Mouse (Mus musculus): ENCODE measurements around the gene Atp1a1.
A peak's percentile ranks its signal among the peaks of the same experiment; 100 is the strongest.

The Atp1a1 gene

DNA sequence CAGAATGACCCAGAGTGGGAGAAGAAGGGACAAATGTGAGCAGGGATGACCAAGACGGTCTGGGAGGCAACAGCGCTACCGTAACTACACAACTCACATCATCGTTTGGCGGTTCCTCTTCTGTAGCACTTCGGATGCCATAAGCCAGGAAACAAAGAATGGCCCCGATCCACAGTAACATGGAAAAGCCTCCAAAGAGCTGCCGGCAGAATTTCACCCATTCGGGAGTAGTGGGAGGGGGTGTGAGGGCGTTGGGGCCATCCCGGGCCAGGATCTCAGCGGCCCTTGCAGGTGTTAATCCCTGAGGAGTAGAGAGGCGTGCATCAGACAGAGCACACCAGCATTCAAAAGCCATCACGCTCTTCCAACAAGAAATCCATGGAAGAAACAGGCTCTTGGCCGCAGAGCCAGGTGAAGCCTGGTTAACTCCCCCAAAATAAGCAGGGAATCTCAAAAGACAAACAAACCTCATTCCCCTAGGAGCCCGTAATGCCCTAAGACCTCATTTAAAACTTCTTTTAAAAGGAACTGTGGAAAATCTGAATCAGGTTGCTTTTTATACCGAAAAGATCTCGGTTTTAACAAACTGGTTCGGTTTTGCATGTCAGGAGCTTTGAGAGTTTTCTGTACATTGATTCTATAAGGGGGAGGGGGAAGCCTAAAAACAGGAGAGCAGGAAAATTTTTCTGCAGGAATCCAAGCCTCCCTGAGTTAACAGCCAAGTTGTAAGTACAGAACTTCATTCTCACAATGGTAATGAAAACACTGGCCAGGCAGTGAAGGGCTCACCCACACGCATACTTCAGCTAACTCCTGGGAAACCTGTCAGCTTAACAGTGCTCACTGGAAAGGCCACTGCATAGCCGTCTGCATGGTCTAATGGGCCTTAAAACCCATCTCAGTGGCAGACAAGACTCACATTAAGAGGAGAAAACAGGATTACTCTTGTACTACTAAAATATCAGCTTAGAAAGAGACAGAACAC is 11.9 kb downstream of the Atp1a1 start:
- no peak for DNase-seq

DNA sequence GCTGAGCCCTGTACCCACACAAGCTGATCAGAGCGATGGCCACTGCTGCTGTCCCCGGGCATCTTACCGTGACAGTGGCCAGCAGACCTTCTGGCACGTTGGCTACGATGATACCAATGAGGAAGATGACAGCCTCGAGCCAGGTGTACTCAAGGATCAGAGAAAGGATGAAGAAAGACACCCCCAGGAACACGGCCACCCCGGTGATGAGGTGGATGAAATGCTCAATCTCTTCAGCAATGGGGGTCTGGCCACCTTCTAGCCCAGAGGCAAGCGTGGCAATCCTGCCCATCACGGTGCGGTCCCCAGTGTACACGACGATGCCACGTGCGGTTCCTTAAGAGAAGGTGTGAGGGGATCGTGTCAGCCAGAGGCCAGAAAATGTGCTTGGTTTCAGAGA is 14.1 kb downstream of the Atp1a1 start:
- no peak for DNase-seq

DNA sequence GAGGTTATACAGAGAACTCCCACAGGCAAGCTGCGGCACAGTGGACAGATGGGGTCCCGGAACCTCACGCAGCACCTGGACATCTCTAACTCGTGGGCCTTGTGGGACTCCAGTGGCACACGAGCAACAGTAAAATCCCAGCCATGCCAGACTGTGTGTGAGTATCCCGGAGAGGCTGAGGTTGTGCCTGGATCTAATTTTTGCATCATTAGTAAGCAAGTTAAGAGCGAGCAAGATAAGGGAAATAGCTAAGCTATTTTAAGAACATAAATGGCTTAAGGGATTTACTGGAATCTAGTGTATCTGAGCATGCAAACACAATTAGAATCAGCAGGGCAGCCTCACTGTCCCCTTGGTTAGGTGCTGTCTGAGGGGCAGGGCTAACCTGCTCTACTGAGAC is 16.2 kb downstream of the Atp1a1 start:
- no peak for DNase-seq

DNA sequence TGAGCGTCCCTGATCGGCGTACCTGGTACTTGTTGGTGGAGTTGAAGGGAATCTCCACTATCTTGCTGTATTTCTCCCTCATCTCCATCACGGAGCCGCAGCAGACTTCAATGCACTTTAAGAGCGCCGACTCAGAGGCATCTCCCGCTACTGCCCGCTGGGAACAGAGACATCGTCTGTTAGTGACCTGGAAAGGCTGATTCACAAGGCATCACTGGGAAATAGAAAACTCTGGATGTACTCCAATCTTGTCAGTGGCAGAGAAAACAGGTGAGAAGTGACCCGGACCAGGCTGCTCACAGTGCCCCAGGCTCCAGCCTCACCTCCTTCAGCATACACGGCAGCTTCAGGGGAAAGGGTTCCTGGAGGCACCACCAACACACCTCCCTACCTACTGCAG is 17.7 kb downstream of the Atp1a1 start:
- no peak for DNase-seq

DNA sequence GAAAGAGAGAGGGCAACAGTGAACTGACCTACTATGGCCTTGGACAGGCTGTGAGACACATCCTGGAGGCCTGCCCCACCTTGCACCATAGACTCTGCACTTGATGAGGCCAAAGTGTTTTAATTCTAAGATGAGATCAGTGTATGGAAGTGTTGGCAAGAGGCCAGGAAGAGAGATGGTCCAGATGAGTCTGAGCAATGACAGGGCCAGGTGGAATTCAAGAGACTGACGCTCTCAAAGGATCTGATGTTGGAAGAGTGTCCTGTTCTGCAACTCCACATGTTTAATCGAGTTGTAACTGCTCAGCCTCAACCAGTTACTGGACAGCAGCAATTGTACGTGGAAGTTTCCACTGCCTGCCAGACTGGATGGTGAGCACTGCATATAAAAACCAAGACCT is 26.4 kb downstream of the Atp1a1 start:
- no peak for DNase-seq

DNA sequence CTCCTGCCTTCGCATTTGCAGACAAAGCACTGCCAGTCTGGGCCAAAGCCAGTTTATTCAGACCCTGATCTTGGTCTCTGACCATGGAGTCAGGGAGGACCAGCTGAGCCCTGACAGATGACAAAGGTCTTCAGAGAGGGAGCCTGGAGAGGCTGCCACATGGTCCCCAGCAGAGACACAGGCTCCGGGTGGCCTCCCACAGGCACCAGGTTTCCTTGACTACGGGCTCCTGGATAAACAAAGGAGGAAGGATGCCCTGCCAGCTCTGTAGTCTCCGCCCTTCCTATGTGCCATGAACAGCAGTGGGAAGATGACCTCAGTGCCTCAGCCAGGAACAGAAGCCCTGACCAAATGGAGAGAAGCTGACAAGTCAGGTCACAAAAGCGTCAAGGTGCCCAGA is 27.1 kb downstream of the Atp1a1 start:
- DNase-seq, result no peak

DNA sequence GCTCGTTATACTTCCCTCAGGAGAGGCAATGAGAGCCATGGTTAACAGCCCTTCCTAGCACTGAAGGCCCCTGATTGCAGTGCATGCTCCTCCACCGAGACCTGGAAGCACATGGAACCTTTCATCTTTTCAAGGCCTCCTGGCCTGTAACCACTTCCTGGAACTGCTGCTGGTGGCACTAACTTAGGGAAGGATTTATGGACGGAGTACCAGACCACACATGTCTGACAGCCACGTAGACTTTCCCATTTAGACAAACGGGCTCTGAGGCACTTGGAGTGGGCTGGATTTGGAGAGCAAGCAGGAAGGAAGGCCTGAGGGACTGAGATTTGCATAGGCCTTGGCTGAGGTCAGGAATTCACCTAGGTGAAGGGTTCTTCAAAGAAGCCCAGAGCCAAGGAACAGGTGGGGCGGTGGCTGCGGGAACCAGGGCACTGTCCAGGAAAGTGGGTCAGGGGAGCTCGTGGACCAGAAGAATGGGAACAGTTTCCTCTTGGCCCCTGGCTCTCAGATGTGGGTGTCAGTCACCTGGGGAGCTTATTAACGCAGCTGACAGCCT is 28.9 kb downstream of the Atp1a1 start:
- DNase-seq, result no peak

DNA sequence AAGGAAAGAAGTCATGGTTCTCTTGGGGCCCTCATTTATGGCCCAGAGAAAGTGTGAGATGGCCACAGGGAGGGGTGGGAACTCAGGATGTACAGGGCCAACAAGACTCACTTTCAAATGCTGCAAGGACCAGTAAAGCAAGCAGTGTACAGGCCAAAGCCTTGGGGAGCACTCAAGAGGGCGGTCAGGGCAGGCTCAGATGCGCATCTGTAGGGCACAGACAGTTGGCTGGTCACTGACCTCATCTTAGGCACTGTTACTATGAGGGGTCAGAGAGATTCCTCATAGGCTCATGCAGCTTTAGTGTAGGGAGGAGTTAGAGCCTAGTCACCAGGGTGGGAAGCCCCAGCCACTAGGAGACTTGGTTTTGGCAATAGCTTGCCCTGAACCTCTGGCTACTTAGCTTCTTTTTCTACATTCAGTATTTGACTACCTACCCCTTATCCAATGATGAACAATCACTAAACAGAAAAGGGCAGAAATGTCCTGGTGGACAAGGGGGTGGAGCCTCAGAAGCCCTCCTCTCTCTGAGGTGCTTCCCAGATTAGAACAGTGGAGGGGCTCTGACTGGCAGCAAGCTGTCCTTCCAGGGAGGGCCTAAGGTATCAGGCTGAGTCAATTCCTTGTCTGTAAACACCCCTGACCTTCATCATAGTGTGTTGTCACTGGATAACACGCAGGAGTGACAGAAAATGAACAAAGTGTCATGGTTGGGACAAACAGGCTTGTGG is 29.9 kb downstream of the Atp1a1 start:
- no peak for DNase-seq

DNA sequence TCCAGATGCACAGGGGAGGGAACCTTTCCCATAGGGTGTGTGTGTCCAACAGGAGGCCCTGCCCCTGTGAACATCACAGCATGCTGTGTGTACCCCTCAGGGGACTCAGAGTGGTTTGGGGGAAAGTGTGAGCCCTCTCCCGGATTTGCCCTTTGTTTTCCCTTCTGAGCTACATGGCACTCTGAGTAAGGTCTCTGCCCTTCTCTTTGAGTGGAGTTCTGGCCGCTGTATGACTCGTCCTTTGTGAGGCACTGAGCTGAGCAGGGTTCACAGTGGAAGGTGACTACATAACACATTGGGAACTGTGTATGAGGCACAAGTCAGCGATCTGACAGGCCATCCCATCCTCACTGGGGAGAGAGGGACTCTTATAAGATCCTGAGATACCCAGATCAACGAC is 31.5 kb downstream of the Atp1a1 start:
- no peak for DNase-seq

DNA sequence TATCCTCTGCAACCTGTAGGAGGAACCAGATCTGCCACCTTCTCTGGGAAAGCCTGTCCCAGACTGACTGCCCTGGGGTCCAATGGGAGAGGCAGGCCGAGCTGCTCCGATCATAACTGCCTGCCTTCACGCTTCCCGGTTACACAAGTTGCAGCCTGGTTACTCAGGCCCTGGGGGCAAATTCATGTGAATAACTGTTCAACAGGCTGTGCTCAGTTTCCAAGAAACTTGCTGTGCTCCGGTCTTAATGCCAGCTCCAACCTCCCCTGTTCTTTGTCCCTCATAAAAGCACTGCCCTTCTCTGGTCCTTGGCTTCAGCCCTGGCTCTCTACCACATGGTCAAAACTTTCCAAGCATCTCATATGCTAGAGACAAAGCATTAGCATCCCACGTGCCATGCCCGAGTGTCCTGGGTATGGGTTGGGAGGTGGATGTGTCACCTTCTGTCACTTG is 32.3 kb downstream of the Atp1a1 start:
- no peak for DNase-seq

DNA sequence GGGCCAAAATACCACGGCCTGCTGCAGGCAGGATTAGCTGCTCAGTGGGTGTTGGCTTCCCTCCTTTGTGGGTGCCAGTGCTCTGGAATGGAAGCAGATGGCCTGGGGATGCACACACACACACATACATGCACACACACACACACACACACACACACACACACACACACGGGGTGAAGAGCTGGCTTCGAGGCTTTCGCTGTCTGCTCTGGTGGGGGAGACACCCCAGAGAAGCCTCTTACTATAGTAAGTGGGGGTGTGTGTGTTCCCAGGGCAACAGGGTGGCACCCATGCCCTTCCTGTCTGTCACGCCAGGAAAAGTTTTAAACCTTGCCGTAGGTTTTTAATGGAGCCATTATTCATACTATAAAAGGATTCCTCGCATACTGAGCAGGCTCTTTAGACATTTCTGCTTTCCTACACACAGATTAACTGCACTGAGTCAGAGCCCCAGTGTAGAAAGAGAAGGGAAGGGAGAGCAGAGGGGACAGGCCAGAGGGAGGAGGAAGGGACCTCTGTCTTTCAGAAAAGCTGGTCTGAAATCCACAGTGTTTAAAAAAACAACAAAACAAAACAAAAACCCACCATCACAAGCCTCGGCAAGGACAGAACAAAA is 32.9 kb downstream of the Atp1a1 start:
- no peak for DNase-seq

DNA sequence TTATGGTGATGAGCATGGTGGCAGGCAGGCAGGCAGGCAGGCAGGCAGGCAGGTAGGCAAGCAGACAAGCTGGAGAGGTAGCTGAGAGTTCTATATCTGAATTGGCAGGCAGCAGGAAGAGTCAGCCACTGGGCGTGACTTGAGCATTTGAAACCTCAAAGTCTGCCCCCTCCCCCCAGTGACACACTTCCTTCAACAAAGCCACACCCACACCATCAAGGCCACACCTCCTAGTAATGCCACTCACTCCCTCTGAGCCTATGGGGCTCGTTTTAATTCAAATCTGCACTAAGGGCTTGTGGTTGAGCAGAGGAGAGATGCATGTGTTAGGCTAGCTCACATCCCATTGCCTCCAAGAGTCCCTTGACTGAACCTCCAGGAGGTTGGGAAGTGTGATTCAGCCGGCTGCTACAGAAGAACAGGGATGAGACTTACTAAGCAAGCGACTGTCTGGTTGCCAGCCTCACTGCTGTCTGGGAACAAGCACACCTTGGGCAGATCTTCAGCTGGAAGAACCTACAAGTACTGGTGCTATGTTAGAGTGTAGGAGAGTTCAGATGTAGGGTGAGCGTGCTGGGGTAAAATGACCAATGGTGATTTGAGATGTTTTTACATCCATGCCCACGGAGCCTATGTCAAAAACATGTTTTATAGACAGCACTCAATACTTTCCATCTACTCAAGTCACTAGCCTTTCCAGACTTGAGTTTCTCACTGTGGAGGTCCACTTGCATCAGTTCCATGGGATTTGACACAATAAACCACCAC is 33.6 kb downstream of the Atp1a1 start:
- peak in 1 of 2 experiments; percentile 10 for DNase-seq

DNA sequence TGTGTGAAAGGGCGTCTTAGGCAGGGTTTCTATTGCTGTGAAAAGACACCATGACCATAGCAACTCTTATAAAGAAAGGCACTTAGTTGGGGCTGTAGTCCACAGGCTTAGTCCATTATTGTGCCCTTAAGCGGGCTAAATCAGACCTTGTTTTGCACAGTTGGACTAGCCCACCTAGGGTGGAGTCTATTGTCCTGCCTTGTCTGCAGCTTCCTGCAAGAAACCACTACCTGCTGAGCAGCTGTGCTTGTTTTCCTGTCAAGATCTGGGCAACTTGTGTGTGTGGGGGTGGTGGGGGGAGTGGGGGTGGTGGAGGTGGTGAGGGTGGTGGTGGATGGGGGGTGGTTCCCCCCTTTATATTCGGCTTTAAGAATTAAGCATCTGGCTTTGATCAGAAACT is 34.2 kb downstream of the Atp1a1 start:
- DNase-seq, result no peak

DNA sequence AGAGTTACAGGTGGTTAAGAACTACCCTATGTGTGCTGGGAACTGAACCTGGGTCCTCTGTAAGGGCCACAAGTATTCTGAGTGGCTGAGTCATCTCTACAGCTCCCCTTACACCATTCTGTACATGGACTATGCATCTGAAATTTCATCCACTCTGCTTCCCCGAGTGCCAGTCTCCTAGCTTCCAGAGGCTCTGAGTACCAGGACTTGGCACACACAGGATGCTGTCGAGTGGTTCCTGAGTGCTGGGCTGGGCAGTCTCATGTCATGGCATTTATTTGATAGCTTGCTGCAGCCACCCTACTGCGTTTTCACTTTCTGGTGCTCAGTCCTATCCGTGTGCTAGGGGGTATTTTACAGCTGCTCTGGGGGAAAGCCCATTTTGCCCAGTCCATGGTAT is 35.9 kb downstream of the Atp1a1 start:
- DNase-seq, result no peak

DNA sequence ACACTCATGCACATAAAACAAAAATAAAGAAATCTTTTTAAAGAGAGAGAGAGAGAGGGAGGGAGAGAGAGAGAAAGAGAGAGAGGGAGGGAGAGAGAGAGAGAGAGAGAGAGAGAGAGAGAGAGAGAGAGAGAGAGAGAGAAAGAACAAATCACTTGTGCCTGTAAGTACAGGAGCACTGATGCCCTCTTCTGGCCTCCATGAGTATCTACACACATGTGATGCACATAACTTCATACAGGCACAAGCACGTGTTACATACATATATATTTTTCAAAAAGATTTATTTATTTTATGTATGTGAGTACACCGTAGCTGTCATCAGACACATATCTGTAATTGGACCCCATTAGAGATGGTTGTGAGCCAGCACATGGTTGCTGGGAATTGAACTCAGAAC is 40.5 kb downstream of the Atp1a1 start:
- DNase-seq, result no peak

DNA sequence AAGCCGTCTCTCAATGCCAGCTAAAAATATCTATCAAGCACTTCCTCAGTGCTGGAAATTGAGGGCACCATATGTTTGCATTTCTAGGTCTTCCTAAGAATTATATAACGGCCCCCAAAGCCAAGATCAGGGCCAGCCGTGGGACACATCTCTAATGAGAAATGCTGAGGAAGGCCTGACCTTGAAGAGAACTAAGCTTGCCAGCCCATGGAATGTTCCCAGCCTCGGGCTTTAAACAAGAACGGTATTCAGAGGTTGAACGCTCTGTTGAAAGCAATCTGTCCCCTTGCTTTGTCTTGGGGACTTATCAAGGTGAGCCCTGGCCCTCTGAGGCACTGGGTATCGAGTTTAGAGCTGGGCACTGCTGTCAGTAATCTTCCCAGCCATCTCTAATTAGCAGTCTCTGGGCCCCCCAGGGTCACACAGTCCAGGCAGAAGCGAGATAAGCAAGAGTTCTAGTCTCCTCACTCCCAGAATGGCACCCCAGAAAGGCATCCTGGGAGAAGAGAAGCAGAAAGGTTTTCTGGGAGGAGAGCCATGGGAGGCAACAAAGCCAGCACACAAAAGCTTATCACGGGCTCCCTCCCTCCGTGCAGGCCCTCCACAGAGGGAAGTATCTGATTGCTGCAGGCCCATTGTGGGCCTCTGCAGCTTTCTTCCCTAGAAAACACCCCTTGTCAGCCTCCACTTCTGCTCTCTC is 41.8 kb downstream of the Atp1a1 start:
- DNase-seq, result no peak

DNA sequence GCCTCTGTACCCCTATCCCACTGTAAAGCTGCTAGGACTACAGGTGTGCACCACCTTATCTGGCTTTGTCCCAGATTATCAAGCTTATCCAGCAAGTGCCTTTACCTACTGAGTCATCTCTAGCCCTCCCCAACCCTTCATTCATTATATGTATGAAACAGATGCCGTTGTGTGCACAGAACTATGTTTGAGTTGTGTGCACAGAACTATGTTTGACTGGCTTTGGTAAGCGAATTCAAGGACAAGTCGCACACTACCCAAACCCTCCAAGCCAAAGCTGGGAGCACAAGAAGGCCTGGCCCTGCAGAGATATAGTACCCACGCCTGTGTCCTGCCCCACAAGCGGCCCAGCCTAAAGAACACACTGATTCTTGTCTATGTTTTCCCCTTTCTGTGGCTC is 42.5 kb downstream of the Atp1a1 start:
- no peak for DNase-seq

DNA sequence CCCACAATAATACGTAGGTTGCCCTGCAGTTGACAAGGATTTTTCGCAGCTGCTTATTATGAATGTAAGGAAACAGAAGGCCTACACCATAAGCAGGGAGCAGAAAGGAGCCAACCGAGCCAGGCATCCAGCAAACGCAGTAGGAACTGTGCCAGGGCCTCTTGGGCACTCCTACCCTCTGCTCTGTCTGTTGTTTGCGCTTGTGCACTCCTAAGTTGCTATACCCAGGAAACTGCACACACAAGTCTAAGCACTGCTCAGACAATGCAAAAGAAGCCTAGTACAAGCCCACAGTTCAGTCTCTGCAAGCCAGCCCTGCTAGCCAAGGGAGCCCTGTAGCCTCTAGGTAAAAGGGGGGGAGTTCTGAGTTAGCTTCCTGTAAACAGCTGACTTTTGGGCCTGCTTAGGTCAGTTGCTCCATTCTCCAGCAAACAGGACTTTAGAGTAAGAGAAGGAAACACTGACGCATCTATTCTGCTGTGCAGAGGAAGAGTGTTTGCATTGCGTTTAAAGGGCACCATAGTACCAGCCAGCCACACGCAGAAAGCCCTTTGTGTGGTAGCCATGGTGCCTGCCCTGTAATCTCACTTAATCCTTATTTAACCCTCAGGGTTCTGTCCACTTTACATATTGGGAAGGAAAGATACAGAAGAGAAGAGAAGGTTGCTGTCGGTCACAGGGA is 43.5 kb downstream of the Atp1a1 start:
- no peak for DNase-seq

DNA sequence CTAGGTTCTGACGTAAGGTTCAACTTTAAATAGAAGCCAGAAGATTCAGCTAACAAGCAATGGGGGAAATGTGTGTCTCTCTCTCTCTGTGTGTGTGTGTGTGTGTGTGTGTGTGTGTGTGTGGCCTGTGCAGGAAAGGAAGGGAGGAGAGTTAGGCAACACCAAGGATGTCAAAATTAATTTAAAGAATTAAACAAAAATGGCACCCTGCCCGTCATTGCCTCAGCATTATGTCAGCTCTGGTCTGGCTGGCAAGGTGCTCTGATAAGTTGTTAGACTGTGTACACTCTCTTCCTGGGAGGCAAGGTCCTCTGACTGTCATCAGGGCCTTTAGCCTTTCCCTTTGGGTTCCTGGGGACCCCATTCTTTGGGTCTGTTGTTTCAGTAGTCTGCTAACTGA is 47.8 kb downstream of the Atp1a1 start:
- no peak for DNase-seq

DNA sequence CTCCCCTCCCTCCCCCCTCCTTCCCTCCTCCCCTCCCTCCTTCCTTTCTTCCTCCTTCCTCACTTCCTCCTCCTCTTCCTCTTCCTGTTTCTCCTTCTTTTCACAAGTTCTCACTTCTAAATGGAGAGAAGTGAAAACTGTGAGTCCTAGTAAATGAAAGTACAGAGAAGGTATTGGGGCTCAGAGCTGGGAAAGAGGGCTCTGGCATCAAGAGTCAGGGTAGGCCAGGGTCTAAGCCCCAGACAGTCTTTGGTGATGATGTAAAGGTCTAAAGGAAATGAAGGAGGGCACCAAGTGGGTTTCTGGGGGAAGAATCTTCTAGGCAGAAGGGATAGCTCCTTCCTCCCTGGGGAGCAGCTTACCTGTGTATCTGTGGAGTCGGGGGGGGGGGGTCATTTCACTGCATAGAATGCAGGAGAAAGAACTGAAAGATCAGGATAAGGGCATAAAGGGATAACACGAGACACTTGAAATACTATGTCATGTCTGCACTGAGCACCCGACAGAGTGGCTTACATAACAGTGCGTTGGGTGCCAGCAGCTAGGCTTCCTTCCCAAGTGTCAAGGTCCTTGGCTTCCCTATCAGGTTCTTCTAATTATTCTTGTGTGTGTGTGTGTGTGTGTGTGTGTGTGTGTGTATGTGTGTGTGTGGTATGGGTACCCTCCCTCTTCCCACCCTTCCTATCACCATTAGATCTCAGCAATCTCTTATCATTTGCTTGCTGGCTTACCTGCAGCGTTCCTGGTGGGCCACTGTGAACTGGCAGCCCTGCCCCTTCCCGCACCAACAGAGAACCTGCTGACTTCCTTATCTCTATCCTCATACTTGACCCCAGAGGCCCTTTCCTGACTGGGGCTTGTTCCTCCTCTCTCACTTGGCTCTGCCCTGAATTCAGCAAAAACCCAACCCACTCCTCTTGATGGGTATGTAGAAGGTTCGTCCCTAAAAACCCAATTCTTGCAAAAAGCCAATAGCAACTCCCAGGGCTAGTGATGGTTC is 51.6 kb downstream of the Atp1a1 start:
- DNase-seq, result no peak
